ENCODE assay signal across 9 mouse cellular contexts in the genomic region with DNA sequence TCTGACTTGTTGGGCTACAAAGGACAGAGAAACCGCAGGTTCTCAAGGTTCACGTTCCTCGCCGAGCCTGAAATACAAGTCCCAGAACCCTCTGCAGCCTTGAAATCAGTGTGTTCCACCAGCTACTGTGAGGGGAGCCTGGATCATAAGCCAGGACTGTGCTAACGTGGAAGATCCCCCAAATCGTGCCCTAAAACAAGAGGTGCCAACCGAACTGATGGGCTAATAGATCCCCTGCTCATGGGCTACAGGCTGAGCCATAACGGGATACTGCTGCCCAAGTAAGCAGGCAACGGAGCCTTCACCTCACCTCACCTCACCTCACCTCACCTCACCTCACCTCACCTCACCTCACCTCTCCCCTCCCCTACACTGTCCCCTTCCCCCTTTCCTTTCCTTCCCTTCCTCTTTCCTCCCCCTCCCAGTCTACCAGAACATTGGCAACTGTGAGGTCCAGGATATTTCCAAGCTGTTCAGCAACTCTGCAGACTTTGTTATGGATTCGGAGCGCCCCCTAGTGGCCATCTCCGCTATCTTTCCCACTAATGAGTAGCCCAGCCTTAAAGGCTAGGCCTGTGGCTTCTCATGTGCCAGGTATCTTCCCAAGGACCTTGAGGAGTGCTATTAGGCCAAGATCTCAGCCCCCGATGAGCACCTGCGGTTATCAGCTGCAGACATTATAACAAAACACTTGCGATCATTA. TPM values are rescaled to one million over a fixed set of nuclear protein-coding genes. Genes with fewer than 3 reads are reported as not detected.
A peak's percentile ranks its signal among the peaks of the same experiment; 100 is the strongest.
DNase-seq lines count a peak whose midpoint lies in the region; ATAC-seq lines count a peak whose summit lies in the region.
"Had no signal": no experiment of that assay in that cellular context is flagged by ENCODE, and none has a peak within 500 bp of the region (broad histone marks: within the 10 kb centered on the region; RNA-seq: fewer than 3 reads in every experiment).

No protein-coding gene starts in this region.

- no peaks in the 10 kb centered on the region for H3K27me3 ChIP-seq in forebrain, embryonic 16.5 days (replicated peaks; ENCODE audit: control insufficient read depth, insufficient read depth, low read length)
- H3K27me3 ChIP-seq: megakaryocyte, embryonic 14.5 days had no signal

- no peak overlapping the region for H3K4me3 ChIP-seq in forebrain, embryonic 16.5 days (replicated peaks; ENCODE audit: low read length)
- H3K4me3 ChIP-seq: megakaryocyte, embryonic 14.5 days had no signal

- no peak overlapping the region for H3K27ac ChIP-seq in forebrain, embryonic 16.5 days (ENCODE audit: low read length)

- peak; percentile 84 for ATAC-seq in forebrain, embryonic 16.5 days

- no peak overlapping the region for H3K9ac ChIP-seq in forebrain, embryonic 16.5 days (replicated peaks; ENCODE audit: low read depth, low read length)

- H3K4me2 ChIP-seq in forebrain, embryonic 16.5 days (ENCODE audit: low read length): no peak overlapping the region

- H3K9me3 ChIP-seq in forebrain, embryonic 16.5 days (ENCODE audit: control insufficient read depth, low read length): no peaks in the 10 kb centered on the region

- DNase-seq in NIH3T3 (ENCODE audit: low read depth): peak; percentile 88
- DNase-seq in cerebellum, adult 11-12 months: peak; percentile 86
- DNase-seq in heart, postnatal 36 days: peak; percentile 80 to 88
- DNase-seq in layer of hippocampus, adult 9-10 months (ENCODE audit: low spot score): peak; percentile 86
- peak; percentile 89 for DNase-seq in lung, postnatal 10 days
- DNase-seq in right cerebral cortex, postnatal 10 days (ENCODE audit: low spot score in 2 of 2): peak; percentile 90 to 94
- DNase-seq in urinary bladder, postnatal 36 days (ENCODE audit: low spot score in 2 of 2): peak; percentile 79 to 86

- no peaks in the 10 kb centered on the region for H3K36me3 ChIP-seq in forebrain, embryonic 16.5 days (ENCODE audit: control insufficient read depth, insufficient read depth)

- intact Hi-C loops in heart, postnatal 36 days (cut with DNase I): loop anchor here (10.0 kb wide), 2 partner anchors 259 to 1949 kb away; no protein-coding TSS in a partner anchor

- WGBS in forebrain, embryonic 16.5 days: 48% methylated on average over 15 of the region's 15 CpGs

- peaks cover 5% of the 10 kb centered on the region for H3K4me1 ChIP-seq in forebrain, embryonic 16.5 days (replicated peaks; ENCODE audit: control insufficient read depth, insufficient read depth, low read length)
- H3K4me1 ChIP-seq: megakaryocyte, embryonic 14.5 days had no signal

RNA-seq across cellular contexts. Expression of a gene that starts 36.0 kb away (rescaled TPM):
- 29.2 and 31.4 TPM in 2 replicates for polyA plus RNA-seq in forebrain, embryonic 16.5 days (2015; fragmentation: Nextera tagmentation; extraction: Ambion mirVana)
- total RNA-seq in heart, postnatal 36 days (2021): 10 to 100 TPM; 24.9 to 30.9 TPM
